Mouse (Mus musculus) macrophage (primary cell): ENCODE measurements around the gene Irf7. TPM values are rescaled to one million over a fixed set of nuclear protein-coding genes. Genes with fewer than 3 reads are reported as not detected.
"Not testable (repeated sequence)": the region's sequence is repeated elsewhere in the genome, so short reads cannot be mapped to it uniquely, and the experiment has no call there.

Experiments
- H3K27ac ChIP-seq: fragments of 350-480 bp; formaldehyde crosslinking; 2 replicates; pipeline ENCODE4 v1.9.0; 2021
- H3K36me3 ChIP-seq: fragments of 350-480 bp; formaldehyde crosslinking; 2 replicates; pipeline ENCODE4 v1.9.0; 2021; ENCODE audit errors: inconsistent target
- H3K4me3 ChIP-seq: fragments of 350-480 bp; formaldehyde crosslinking; 2 replicates; pipeline ENCODE4 v1.9.0; 2021; ENCODE audit errors: inconsistent target
- H3K79me2 ChIP-seq: fragments of 350-480 bp; formaldehyde crosslinking; 2 replicates; pipeline ENCODE4 v1.9.0; 2021; ENCODE audit errors: inconsistent target
- WGBS: methylation state at CpG from one replicate; pipeline ENCODE4 v1.1.7; 2026; ENCODE audit warnings: inconsistent platforms; ENCODE audit not compliant: missing documents; 5-methylcytosine and 5-hydroxymethylcytosine counted together
- polyA plus RNA-seq: library from polyadenylated mRNA; stranded (reverse); fragments of 250-400 nt; gene quantifications from 3 replicates; pipeline ENCODE4 v1.2.4, GENCODE M21; 2018; ENCODE audit warnings: inconsistent platforms

Irf7 gene
- polyA plus RNA-seq, 1 experiment from 2014 or later: 119 TPM

DNA sequence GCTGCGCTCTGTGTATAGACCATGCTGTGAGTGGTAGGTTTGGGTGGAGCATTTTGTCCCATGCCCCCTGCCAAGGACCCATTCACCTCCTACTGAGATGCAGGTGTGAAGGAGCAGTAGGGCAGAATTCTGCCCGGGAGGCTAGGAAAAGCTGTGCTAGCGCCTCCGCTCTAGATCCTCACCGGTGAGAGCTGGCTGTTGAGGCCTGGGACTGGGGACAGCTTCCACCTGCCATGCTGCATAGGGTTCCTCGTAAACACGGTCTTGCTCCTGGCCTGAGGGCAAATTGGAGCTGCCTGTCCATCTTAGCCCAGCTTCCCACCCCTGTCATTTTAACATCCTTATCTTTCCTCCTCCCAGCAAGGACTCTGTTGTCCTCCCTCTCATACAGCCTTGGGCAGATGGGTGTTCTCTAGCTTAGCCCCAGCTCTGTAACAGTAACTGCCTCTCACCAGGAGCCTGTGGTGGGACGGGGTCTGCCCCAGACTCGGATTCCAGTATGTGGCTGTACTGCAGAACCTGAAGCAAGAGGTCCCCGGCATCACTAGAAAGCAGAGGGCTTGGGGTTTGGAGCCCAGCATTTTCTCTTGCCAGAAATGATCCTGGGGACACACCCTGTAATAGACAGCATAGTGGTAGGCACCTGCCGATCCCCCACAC is 2.1 kb downstream of the Irf7 start:
- peak overlapping the region; percentile 98 for H3K4me3 ChIP-seq
- peaks cover 36% of the 10 kb centered on the region for H3K36me3 ChIP-seq
- no peak overlapping the region for H3K27ac ChIP-seq
- WGBS: 86% methylated on average over 11 of the region's 11 CpGs
- peaks cover 32% of the 10 kb centered on the region; the same call in 1 of the 2 replicates for H3K79me2 ChIP-seq

DNA sequence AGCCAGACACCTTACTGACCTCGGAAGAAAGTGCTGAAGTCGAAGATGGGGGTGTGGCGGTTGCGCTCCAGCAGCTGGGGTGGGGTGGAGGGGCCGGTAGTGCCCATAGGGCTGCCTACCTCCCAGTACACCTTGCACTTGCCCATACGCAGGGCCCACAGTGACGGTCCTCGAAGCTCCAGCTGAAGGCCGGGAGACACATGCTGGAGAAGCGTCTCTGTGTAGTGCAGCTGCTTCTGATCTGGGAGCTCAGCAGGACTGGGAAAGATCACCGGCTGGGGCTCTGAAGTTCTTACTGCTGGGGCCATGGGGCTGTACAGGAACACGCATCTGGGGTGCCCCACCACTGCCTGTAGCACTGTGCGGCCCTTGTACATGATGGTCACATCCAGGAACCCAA is 2.6 kb downstream of the Irf7 start:
- WGBS: 93% methylated on average over 13 of the region's 13 CpGs
- Histone ChIP-seq H3K27ac (no peak overlapping the region), H3K79me2 (peaks cover 32% of the 10 kb centered on the region; the same call in 1 of the 2 replicates), H3K4me3 (no peak overlapping the region), H3K36me3 (peaks cover 41% of the 10 kb centered on the region)

DNA sequence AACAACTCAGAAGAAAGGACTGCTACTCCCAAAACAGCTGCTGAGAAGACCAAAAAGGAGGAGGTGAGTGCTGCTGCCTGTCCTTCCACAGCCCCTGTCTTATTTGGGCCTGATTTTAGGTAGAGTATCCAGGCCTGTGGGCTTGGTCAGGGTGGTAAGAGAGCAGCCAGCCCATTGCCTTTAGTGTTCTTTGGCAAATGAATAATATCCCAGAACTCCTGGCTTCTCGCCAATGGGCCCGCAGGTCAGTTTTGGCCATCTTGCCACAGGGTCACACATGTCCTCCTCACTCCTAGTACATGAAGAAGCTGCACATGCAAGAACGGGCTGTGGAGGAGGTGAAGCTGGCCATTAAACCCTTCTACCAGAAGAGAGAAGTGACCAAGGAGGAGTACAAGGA is 4.8 kb downstream of the Irf7 start:
- Histone ChIP-seq H3K27ac (no peak overlapping the region), H3K79me2 (peaks cover 32% of the 10 kb centered on the region; the same call in 1 of the 2 replicates), H3K36me3 (peaks cover 62% of the 10 kb centered on the region), H3K4me3 (no peak overlapping the region)
- 90% methylated on average over 3 of the region's 3 CpGs for WGBS

DNA sequence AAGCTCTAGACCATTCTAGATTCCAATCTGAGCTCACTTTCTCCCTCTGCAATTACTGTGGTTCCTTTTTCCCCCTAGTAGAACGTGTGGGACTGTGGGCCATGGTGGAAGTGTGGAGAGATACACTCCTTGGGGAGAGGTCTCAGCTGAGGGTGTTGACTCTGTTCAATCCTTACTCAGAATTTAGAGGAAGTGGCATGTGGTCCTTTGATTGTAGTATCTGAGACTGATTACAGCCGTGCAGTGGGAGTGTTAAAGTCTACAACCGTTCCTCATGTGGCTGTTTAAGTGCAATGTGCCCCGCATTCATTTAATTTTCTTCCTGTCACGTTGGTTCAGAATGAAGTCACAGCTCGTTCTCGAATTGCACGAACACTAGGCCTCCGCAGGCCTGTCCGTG is 10.1 kb downstream of the Irf7 start:
- Histone ChIP-seq H3K79me2 (no peaks in the 10 kb centered on the region), H3K36me3 (peaks cover 75% of the 10 kb centered on the region), H3K27ac (no peak overlapping the region), H3K4me3 (no peak overlapping the region)
- 87% methylated on average over 10 of the region's 10 CpGs for WGBS

DNA sequence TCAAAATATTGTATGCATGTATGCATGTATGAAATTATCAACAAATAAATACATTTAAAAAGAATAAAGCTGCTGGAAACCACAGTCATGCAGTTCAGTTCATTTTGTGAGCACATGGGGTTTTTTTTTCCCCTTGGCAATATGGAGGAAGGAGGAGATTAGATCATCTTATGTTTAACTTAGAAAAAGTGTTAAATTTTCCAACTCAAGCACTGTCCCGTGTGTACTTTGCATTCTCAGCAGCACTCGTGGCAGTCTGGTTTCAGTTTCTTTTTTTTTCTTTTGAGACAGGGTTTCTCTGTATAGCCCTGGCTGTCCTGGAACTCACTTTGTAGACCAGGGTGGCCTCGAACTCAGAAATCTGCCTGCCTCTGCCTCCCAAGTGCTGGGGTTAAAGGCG is 15.8 kb downstream of the Irf7 start:
- H3K27ac ChIP-seq, H3K4me3 ChIP-seq, H3K79me2 ChIP-seq: not testable (repeated sequence)
- peaks cover 76% of the 10 kb centered on the region for H3K36me3 ChIP-seq
- WGBS: 85% methylated on average over 4 of the region's 4 CpGs

DNA sequence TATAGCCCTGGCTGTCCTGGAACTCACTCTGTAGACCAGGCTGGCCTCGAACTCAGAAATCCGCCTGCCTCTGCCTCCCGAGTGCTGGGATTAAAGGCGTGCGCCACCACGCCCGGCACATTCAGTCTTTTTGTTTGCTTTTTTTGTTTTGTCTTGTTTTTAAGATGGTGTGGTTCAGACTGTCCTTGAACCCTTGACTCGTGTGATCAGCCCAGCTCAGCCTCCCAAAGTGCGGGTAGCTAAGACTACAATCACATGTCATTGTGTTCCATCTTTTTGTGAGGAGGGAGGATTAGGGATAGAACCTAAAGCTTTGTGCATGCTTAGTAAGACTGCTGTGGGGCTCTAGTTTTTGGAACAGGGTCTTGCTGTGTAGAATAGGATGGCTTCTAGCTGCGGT is 34.7 kb downstream of the Irf7 start:
- Histone ChIP-seq H3K4me3 (no peak overlapping the region), H3K36me3 (peaks cover 49% of the 10 kb centered on the region), H3K27ac (no peak overlapping the region), H3K79me2 (peaks cover 77% of the 10 kb centered on the region)
- 98% methylated on average over 8 of the region's 10 CpGs for WGBS

DNA sequence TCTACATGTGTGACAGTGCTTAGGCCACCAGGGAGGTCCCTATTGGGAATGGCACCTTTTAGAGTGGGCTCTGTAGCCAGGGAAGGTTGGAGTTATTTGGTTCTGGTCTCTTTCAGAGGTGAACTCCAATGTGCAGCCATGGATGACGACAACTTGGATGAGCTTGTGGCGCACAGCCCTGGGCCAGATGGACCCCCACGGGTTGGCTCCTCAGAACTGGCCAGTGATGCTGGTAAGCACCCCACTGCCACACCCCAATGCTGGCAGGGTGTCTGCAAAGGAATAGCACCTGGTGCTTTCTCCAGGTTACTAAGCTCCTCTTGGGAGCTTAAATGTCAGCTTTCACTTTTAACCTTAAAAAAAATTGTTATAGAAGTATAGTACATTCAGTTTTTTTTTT is 35.2 kb downstream of the Irf7 start:
- Histone ChIP-seq H3K27ac (no peak overlapping the region), H3K4me3 (no peak overlapping the region), H3K79me2 (peaks cover 73% of the 10 kb centered on the region), H3K36me3 (peaks cover 46% of the 10 kb centered on the region)
- 94% methylated on average over 3 of the region's 3 CpGs for WGBS

DNA sequence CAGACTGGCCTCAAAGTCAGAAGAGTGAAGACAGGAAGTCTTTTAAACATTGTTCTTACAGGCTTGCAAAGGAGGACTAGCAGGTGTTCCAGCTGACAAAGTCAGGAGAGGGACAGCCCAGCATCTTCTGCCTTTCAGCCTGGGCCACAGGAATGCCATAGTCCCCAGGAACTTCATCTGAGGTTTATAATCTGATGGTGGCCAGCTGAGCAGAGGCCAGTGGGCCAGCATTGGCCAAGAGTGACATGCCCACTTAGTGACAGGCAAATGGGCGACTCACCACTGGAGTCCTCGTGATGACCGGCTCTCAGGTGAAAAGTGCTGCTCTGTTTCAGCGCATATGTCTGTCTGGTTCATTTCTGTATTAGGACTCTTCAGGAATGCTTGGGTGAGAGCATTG is 35.7 kb downstream of the Irf7 start:
- H3K27ac ChIP-seq: no peak overlapping the region
- WGBS: 95% methylated on average over 4 of the region's 4 CpGs
- H3K4me3 ChIP-seq: no peak overlapping the region; the same call in 1 of the 2 replicates
- peaks cover 41% of the 10 kb centered on the region for H3K36me3 ChIP-seq
- peaks cover 68% of the 10 kb centered on the region for H3K79me2 ChIP-seq

DNA sequence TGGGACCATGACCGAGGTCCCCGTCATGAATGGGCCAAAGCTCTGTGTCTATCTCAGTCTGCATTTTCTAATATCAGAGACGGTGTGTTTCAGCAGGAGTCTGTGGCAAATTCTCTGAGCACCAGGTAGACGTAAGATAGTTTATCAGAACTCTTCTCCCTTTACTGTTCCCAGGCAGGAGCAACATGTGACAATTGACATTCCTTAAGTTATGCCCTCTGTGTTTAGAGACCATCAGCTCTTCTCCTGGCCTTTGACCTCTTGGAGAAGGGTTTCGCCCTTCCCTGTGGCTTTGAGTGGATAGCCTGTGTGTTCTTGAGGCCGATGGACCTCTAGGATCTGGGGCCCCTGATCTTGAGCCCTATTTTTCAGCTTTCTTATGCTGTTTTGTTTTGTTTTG is 36.6 kb downstream of the Irf7 start:
- peaks cover 32% of the 10 kb centered on the region for H3K36me3 ChIP-seq
- peaks cover 60% of the 10 kb centered on the region for H3K79me2 ChIP-seq
- H3K27ac ChIP-seq: no peak overlapping the region
- WGBS: 68% methylated on average over 6 of the region's 6 CpGs
- H3K4me3 ChIP-seq: peak overlapping the region; percentile 95

DNA sequence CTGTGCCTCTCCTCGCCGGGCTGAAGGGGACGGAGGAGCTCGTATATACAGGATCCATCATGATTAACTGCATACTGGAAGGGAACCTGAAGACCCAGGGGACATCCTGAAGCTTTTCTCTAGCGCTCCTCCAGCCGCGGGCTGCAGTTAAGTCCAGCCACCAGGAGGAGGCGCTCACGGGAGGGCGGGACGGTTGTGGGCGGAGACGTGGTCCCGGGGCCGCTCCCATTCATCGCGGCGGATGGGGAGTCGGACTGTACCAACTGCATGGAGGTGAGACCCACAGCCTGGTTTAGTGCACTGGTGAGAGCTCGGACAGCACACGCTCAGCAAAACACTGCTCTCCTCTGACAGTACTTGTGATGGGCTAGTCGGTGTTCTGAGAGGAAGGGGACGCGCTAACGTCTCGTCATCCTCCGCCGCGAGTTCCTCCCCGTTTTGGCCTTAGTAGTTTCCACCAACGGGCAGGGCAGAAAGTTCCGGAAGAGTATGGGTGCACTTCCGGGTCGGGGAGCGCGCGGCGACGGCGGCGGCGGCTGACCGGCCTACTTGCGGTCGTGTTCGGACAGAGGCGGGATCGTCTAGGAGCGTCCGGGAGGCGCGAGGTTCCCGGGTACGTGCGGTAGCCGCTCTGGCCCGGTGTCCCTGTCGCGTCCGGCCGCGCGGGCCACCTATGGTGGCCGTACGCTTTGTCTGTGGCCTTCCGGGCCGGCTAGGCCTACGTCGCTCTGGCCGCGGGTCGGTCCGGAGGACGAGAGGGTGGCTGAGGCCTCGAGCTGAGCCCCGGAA is 37.8 kb downstream of the Irf7 start, which contains the start of gene Phrf1:
Phrf1 (plus strand) TSS at position 506 of the 789 bp plus-strand sequence.
- WGBS: under 1% methylated on average over 75 of the region's 76 CpGs

DNA sequence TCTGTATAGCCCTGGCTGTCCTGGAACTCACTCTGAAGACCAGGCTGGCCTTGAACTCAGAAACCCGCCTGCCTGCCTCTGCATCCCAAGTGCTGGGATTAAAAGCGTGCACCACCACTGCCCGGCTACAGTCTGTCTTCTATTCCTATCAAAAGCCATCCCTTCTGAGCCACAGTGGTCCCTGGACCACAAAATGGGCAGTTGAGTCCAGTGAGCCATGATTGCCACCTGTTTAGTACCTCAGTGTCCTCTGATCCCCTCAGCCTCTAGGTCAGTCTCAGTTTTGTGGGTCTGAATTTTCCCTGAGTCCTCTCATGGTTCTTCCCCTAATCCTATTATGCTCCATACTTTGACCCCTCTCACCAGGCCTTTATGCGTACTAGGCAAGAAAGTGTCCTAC is 38.5 kb downstream of the Irf7 start:
- Histone ChIP-seq H3K36me3 (peaks cover 13% of the 10 kb centered on the region), H3K79me2 (peaks cover 41% of the 10 kb centered on the region), H3K27ac (peak overlapping the region; percentile 97; the same call in 1 of the 2 replicates), H3K4me3 (no peak overlapping the region)
- WGBS: 90% methylated on average over 4 of the region's 4 CpGs

More for the DNA sequence above, 37.8 kb downstream of the Irf7 start, which contains the start of gene Phrf1:
- Histone ChIP-seq H3K27ac (peak within 1 kb of the TSS; percentile 97), H3K36me3 (peaks cover 20% of the 10 kb centered on the region), H3K4me3 (peak within 1 kb of the TSS; percentile 95), H3K79me2 (peaks cover 47% of the 10 kb centered on the region)

DNA sequence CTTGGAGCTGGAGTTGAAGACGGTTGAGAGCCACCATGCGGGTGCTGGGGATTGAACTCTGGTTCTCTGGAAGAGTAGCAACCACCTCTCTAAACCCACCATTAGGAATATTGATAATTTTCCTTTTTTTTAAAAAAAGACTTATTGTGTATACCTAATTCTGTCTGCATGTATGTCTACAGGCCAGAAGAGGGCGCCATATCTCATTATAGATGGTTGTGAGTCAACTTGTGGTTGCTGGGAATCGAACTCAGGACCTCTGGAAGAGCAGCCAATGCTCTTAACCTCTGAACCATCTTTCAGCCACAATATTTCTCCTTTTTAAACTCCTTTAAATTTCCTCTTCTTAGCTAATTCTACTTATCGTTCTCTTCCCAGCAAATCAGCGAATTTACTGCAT is 39.7 kb downstream of the Irf7 start:
- Histone ChIP-seq H3K4me3 (no peak overlapping the region), H3K36me3 (peaks cover under 1% of the 10 kb centered on the region; the same call in 1 of the 2 replicates), H3K79me2 (peaks cover 28% of the 10 kb centered on the region), H3K27ac (no peak overlapping the region)
- WGBS: 90% methylated on average over 6 of the region's 6 CpGs

DNA sequence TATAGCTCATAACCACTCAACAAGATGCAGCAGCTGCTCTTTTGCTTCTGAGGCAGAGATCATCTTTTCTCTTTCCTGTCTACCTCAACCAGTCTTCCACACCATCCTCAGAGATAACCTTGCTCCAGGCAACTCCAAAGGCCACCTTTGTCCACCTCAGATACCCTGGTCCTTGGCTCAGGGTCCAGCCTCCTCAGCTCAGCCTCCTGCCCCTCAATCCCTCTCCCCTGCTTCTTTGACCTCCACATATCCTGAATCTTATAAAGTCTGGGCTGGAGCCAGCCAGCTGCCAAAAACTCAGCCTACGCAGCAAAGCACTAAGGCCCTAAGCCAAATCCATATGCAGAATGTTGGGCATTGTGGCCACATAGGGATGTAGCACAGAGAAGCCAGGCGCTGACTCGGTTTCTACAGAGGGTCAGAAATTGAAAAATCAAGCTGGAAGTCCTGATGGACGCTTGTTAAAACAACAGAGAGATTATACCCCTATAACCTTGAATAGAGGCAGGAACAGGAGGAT is 43.5 kb downstream of the Irf7 start:
- H3K79me2 ChIP-seq: no peaks in the 10 kb centered on the region
- WGBS: 91% methylated on average over 4 of the region's 4 CpGs
- no peak overlapping the region for H3K4me3 ChIP-seq
- H3K27ac ChIP-seq: 0 out of 2 replicates have a peak overlapping the region, but pooled peaks have one; percentile 37
- H3K36me3 ChIP-seq: no peaks in the 10 kb centered on the region

DNA sequence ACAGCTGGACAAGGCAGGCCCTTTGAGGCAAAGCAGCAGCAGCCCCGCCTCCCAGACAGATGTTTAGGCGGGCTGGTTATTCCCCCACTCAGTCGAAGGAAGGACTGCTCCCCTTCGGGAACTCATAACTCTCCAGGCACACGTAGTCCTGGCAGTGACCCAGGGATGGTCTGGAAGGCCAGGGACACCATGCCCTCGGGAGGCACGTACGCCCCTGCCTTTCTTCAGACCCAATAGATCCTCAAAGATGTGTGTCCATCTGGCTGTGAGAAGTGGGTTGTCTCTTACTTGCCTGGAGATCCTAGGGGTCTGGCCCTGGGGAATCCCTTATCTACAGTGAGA is 44.2 kb downstream of the Irf7 start:
- no peaks in the 10 kb centered on the region for H3K36me3 ChIP-seq
- peak overlapping the region; percentile 37 for H3K27ac ChIP-seq
- H3K79me2 ChIP-seq: no peaks in the 10 kb centered on the region
- WGBS: 28% methylated on average over 8 of the region's 8 CpGs
- no peak overlapping the region for H3K4me3 ChIP-seq
